Mouse (Mus musculus): ENCODE data around the gene Lipi. TPM values are rescaled to one million over a fixed set of nuclear protein-coding genes. Genes with fewer than 3 reads are reported as not detected.

Gene Lipi
- polyA plus RNA-seq, 1 experiment: not detected

- H3K4me3 ChIP-seq (ENCODE audit: extremely low read depth, insufficient read depth, insufficient read length): peak within 1 kb of the TSS; percentile 58; the same call in 1 of the 2 replicates
- DNase-seq (ENCODE audit: low read depth in 1 of 2, low spot score in 2 of 2): peak; percentile 25 to 60
- H3K4me1 ChIP-seq (ENCODE audit: control insufficient read depth, insufficient read depth, insufficient read length): no peaks in the 10 kb centered on the region
- no peak for TF ChIP-seq CTCF (IDR thresholded peaks at IDR 0.05; ENCODE audit: extremely low read depth, insufficient read depth, insufficient read length, insufficient replicate concordance)
- TF ChIP-seq POLR2A (IDR thresholded peaks at IDR 0.05; ENCODE audit: low read depth, low read length): no peak
- H3K36me3 ChIP-seq (ENCODE audit: control insufficient read depth, insufficient read depth, low read length): no peaks in the 10 kb centered on the region
- no peaks in the 10 kb centered on the region for H3K27me3 ChIP-seq (ENCODE audit: control insufficient read depth, insufficient read depth, low read length)
- under 1% methylated on average over 55 of the region's 55 CpGs for WGBS
- no peak within 1 kb of the TSS for H3K27ac ChIP-seq (ENCODE audit: insufficient read depth, low read length)
These were observed 7.0 kb upstream of the Lipi start, which contains the start of gene Rbm11 for GRCm38 (mm10) chr16:75592671-75593500. Gene Rbm11 (plus strand): TSS chr16:75592844.

- TF ChIP-seq CTCF (IDR thresholded peaks at IDR 0.05; ENCODE audit: extremely low read depth, insufficient read depth, insufficient read length, insufficient replicate concordance): no peak
- TF ChIP-seq POLR2A (IDR thresholded peaks at IDR 0.05; ENCODE audit: low read depth, low read length): no peak
- H3K36me3 ChIP-seq (ENCODE audit: control insufficient read depth, insufficient read depth, low read length): no peaks in the 10 kb centered on the region
- no peak overlapping the region for H3K27ac ChIP-seq (ENCODE audit: insufficient read depth, low read length)
- 22% methylated on average over 3 of the region's 3 CpGs for WGBS
- H3K4me3 ChIP-seq (ENCODE audit: extremely low read depth, insufficient read depth, insufficient read length): no peak overlapping the region
- no peaks in the 10 kb centered on the region for H3K4me1 ChIP-seq (ENCODE audit: control insufficient read depth, insufficient read depth, insufficient read length)
- no peak for DNase-seq (ENCODE audit: low read depth in 1 of 2, low spot score in 2 of 2)
- H3K27me3 ChIP-seq (ENCODE audit: control insufficient read depth, insufficient read depth, low read length): no peaks in the 10 kb centered on the region
These were observed 605 bp upstream of the Lipi start for GRCm38 (mm10) chr16:75586466-75586865.

- no peaks in the 10 kb centered on the region for H3K36me3 ChIP-seq (ENCODE audit: control insufficient read depth, insufficient read depth, low read length)
- DNase-seq (ENCODE audit: low read depth in 1 of 2, low spot score in 2 of 2): no peak
- 62% methylated on average over 5 of the region's 5 CpGs for WGBS
- no peaks in the 10 kb centered on the region for H3K4me1 ChIP-seq (ENCODE audit: control insufficient read depth, insufficient read depth, insufficient read length)
- H3K4me3 ChIP-seq (ENCODE audit: extremely low read depth, insufficient read depth, insufficient read length): no peak overlapping the region
- TF ChIP-seq CTCF (IDR thresholded peaks at IDR 0.05; ENCODE audit: extremely low read depth, insufficient read depth, insufficient read length, insufficient replicate concordance) (no peak), POLR2A (IDR thresholded peaks at IDR 0.05; ENCODE audit: low read depth, low read length) (no peak)
- no peaks in the 10 kb centered on the region for H3K27me3 ChIP-seq (ENCODE audit: control insufficient read depth, insufficient read depth, low read length)
- H3K27ac ChIP-seq (ENCODE audit: insufficient read depth, low read length): no peak overlapping the region
These were observed 3.6 kb downstream of the Lipi start for GRCm38 (mm10) chr16:75582279-75582678.

- Histone ChIP-seq H3K4me1 (ENCODE audit: control insufficient read depth, insufficient read depth, insufficient read length) (no peaks in the 10 kb centered on the region), H3K27me3 (ENCODE audit: control insufficient read depth, insufficient read depth, low read length) (no peaks in the 10 kb centered on the region), H3K4me3 (ENCODE audit: extremely low read depth, insufficient read depth, insufficient read length) (no peak overlapping the region), H3K36me3 (ENCODE audit: control insufficient read depth, insufficient read depth, low read length) (no peaks in the 10 kb centered on the region), H3K27ac (ENCODE audit: insufficient read depth, low read length) (no peak overlapping the region)
- no peak for DNase-seq (ENCODE audit: low read depth in 1 of 2, low spot score in 2 of 2)
- 99% methylated on average over 2 of the region's 2 CpGs for WGBS
- TF ChIP-seq CTCF (IDR thresholded peaks at IDR 0.05; ENCODE audit: extremely low read depth, insufficient read depth, insufficient read length, insufficient replicate concordance): no peak
- TF ChIP-seq POLR2A (IDR thresholded peaks at IDR 0.05; ENCODE audit: low read depth, low read length): no peak
These were observed 23.0 kb downstream of the Lipi start for GRCm38 (mm10) chr16:75562910-75563309.

- H3K36me3 ChIP-seq (ENCODE audit: control insufficient read depth, insufficient read depth, low read length): no peaks in the 10 kb centered on the region
- 85% methylated on average over 1 of the region's 1 CpGs for WGBS
These were observed 40.6 kb downstream of the Lipi start for GRCm38 (mm10) chr16:75545310-75545709.

GRCm38 (mm10) chr16:75537784-75538565 lies 47.9 kb downstream of the Lipi start:
- no peaks in the 10 kb centered on the region for H3K36me3 ChIP-seq (ENCODE audit: control insufficient read depth, insufficient read depth, low read length)
- 89% methylated on average over 7 of the region's 7 CpGs for WGBS

More at GRCm38 (mm10) chr16:75545310-75545709, 40.6 kb downstream of the Lipi start:
- Histone ChIP-seq H3K27me3 (ENCODE audit: control insufficient read depth, insufficient read depth, low read length) (no peaks in the 10 kb centered on the region), H3K27ac (ENCODE audit: insufficient read depth, low read length) (no peak overlapping the region), H3K4me3 (ENCODE audit: extremely low read depth, insufficient read depth, insufficient read length) (no peak overlapping the region), H3K4me1 (ENCODE audit: control insufficient read depth, insufficient read depth, insufficient read length) (no peaks in the 10 kb centered on the region)
- TF ChIP-seq POLR2A (IDR thresholded peaks at IDR 0.05; ENCODE audit: low read depth, low read length): no peak
- TF ChIP-seq CTCF (IDR thresholded peaks at IDR 0.05; ENCODE audit: extremely low read depth, insufficient read depth, insufficient read length, insufficient replicate concordance): no peak
- DNase-seq (ENCODE audit: low read depth in 1 of 2, low spot score in 2 of 2): no peak

More at GRCm38 (mm10) chr16:75537784-75538565, 47.9 kb downstream of the Lipi start:
- TF ChIP-seq POLR2A (IDR thresholded peaks at IDR 0.05; ENCODE audit: low read depth, low read length): no peak
- TF ChIP-seq CTCF (IDR thresholded peaks at IDR 0.05; ENCODE audit: extremely low read depth, insufficient read depth, insufficient read length, insufficient replicate concordance): no peak
- DNase-seq (ENCODE audit: low read depth in 1 of 2, low spot score in 2 of 2): no peak
- no peaks in the 10 kb centered on the region for H3K4me1 ChIP-seq (ENCODE audit: control insufficient read depth, insufficient read depth, insufficient read length)
- H3K27ac ChIP-seq (ENCODE audit: insufficient read depth, low read length): no peak overlapping the region
- no peaks in the 10 kb centered on the region for H3K27me3 ChIP-seq (ENCODE audit: control insufficient read depth, insufficient read depth, low read length)
- H3K4me3 ChIP-seq (ENCODE audit: extremely low read depth, insufficient read depth, insufficient read length): no peak overlapping the region
